Mouse (Mus musculus) spleen, adult 12 weeks (tissue): ENCODE measurements around the gene Pltp.
"Not testable (repeated sequence)": the region's sequence is repeated elsewhere in the genome, so short reads cannot be mapped to it uniquely, and the experiment has no call there.

Experiments used
- DNase-seq: peaks from one replicate; pipeline ENCODE4 v3.0.0; 2022; ENCODE audit warnings: low spot score

Gene Pltp

GRCm38 (mm10) chr2:164878509-164879227 is 21.2 kb upstream of the Pltp start:
- DNase-seq: peak; percentile 59

- not testable (repeated sequence) for DNase-seq
These were observed 20.1 kb upstream of the Pltp start for GRCm38 (mm10) chr2:164877376-164878215.

GRCm38 (mm10) chr2:164875648-164876047 is 18.1 kb upstream of the Pltp start:
- not testable (repeated sequence) for DNase-seq

GRCm38 (mm10) chr2:164874239-164874769 is 16.8 kb upstream of the Pltp start:
- DNase-seq: no peak

- DNase-seq: no peak
These were observed 16.1 kb upstream of the Pltp start for GRCm38 (mm10) chr2:164873621-164874020.

GRCm38 (mm10) chr2:164871602-164872303 is 14.2 kb upstream of the Pltp start:
- DNase-seq: no peak

GRCm38 (mm10) chr2:164868491-164868890 is 11.0 kb upstream of the Pltp start:
- no peak for DNase-seq

GRCm38 (mm10) chr2:164867566-164867965 is 10.1 kb upstream of the Pltp start:
- no peak for DNase-seq

GRCm38 (mm10) chr2:164866741-164867551 is 9.4 kb upstream of the Pltp start:
- no peak for DNase-seq

- no peak for DNase-seq
These were observed 7.1 kb upstream of the Pltp start for GRCm38 (mm10) chr2:164864593-164864992.

- DNase-seq: not testable (repeated sequence)
These were observed 5.9 kb upstream of the Pltp start for GRCm38 (mm10) chr2:164863411-164863810.

GRCm38 (mm10) chr2:164862179-164862861 is 4.8 kb upstream of the Pltp start:
- no peak for DNase-seq

- no peak for DNase-seq
These were observed 3.6 kb upstream of the Pltp start for GRCm38 (mm10) chr2:164861094-164861493.

GRCm38 (mm10) chr2:164859640-164860432 is 2.3 kb upstream of the Pltp start:
- DNase-seq: no peak

GRCm38 (mm10) chr2:164859155-164859554 is 1.6 kb upstream of the Pltp start:
- no peak for DNase-seq

GRCm38 (mm10) chr2:164857842-164858553 is 487 bp upstream of the Pltp start:
- no peak for DNase-seq

- no peak for DNase-seq
These were observed 1.0 kb downstream of the Pltp start for GRCm38 (mm10) chr2:164856309-164857100.

- not testable (repeated sequence) for DNase-seq
These were observed 1.9 kb downstream of the Pltp start for GRCm38 (mm10) chr2:164855572-164855971.

- DNase-seq: no peak
These were observed 7.5 kb downstream of the Pltp start for GRCm38 (mm10) chr2:164850061-164850460.
